Mouse (Mus musculus) limb, embryonic 10.5 days (tissue): Measurements from ENCODE around the gene Ankrd11. TPM values are rescaled to one million over a fixed set of nuclear protein-coding genes. Genes with fewer than 3 reads are reported as not detected.

Source experiments
- DNase-seq: peaks from one replicate; pipeline ENCODE4 v3.0.0-alpha.2; 2017; ENCODE audit warnings: low spot score
- H3K27ac ChIP-seq: fragments of 300-500 bp; sonication (generic); 2 replicates; pipeline ENCODE4 v1.5.1; 2016; ENCODE audit warnings: mild to moderate bottlenecking
- H3K27me3 ChIP-seq: fragments of 300-500 bp; sonication (generic); 2 replicates; pipeline ENCODE4 v1.6.1; 2016; ENCODE audit warnings: low read depth, mild to moderate bottlenecking; ENCODE audit not compliant: poor library complexity, severe bottlenecking
- H3K36me3 ChIP-seq: fragments of 300-500 bp; sonication (generic); 2 replicates; pipeline ENCODE4 v1.6.1; 2016; ENCODE audit warnings: mild to moderate bottlenecking, moderate library complexity
- H3K4me1 ChIP-seq: fragments of 300-500 bp; sonication (generic); 2 replicates; pipeline ENCODE4 v1.6.1; 2016
- H3K4me3 ChIP-seq: fragments of 300-500 bp; sonication (generic); 2 replicates; pipeline ENCODE4 v1.5.1; 2016; ENCODE audit warnings: mild to moderate bottlenecking, moderate library complexity
- H3K9me3 ChIP-seq: fragments of 300-500 bp; sonication (generic); replicated peaks from 2 replicates; pipeline ENCODE4 v1.6.1; 2016; ENCODE audit warnings: mild to moderate bottlenecking
- WGBS: fragments of 180-500 bp; shearing (Covaris S2); methylation state at CpG from one replicate; pipeline ENCODE4 v1.1.7; 2016; 5-methylcytosine and 5-hydroxymethylcytosine counted together
- polyA plus RNA-seq: library from polyadenylated mRNA; unstranded; fragments of >200 nt; fragmentation: Nextera tagmentation; extraction: Ambion mirVana; gene quantifications from 2 replicates; pipeline ENCODE4 v1.2.1, GENCODE M21; 2016

The Ankrd11 gene
- polyA plus RNA-seq, 1 experiment from 2014 or later, result 54.8 TPM

DNA sequence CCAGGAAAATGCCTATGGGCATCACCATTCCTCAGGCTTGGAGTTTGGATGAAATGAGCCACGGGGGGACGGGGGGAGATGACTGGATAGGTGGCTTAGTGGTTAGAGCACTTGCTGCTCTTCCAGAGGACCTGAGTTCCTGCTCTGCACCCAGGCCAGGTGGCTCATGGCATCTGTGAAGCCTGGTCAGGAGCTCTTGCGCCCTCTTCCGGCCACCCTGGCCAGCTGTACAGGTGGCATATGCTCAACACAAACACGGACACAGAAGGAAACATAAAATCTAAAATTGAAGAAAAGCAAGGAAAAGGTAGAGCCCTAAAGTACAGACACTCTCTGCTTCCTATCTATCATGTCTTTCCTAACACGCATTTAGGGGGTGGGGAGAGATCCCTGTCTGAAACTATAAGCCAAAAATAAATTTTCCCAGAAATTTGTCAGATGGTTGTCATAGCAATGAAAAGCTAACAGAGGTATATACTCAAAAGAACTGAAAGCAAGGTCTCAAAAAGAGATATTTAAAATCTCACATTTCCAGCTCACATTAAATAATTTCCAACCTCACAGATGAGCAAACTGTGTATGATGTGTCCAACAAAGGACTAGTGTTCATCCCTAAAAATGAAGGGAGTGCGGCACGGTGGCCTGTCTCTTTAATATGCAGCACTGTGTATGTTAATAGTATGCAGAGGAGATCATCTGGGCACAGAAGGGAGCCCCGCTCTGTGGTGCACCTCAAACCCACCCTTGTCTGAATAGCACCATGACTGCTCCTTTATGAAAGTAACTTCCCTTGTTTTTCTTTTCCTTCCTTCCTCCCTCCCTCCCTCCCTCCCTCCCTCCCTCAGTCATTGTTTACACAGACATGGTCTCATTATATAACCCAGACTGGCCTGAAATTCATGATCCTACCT is 99.0 kb downstream of the Ankrd11 start:
- 89% methylated on average over 9 of the region's 9 CpGs for WGBS
- DNase-seq, result no peak
- Histone ChIP-seq H3K9me3 (no peaks in the 10 kb centered on the region), H3K4me1 (peaks cover 22% of the 10 kb centered on the region), H3K27ac (no peak overlapping the region), H3K4me3 (no peak overlapping the region), H3K27me3 (no peaks in the 10 kb centered on the region), H3K36me3 (0 out of 2 replicates have a peak, but pooled peaks cover 3% of the 10 kb centered on the region)

DNA sequence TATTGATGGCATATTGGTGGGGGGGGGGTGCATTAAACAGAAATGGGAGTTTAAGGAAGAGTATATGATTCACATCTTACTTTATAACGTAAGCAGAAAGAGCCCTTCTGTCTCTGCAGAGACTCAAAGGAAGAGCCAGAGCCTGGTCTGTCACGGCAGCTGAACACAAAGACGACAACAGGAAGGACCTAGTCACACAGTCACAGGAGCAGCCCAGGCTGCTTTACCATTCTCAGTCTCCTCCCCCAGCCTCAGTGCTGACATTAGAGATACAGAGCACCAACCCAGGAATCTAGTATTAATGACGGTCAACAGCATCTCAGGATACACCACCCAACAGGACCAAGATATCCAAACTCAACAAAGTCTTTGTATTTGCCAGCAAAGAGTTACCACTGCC is 103.5 kb downstream of the Ankrd11 start:
- 66% methylated on average over 4 of the region's 4 CpGs for WGBS

DNA sequence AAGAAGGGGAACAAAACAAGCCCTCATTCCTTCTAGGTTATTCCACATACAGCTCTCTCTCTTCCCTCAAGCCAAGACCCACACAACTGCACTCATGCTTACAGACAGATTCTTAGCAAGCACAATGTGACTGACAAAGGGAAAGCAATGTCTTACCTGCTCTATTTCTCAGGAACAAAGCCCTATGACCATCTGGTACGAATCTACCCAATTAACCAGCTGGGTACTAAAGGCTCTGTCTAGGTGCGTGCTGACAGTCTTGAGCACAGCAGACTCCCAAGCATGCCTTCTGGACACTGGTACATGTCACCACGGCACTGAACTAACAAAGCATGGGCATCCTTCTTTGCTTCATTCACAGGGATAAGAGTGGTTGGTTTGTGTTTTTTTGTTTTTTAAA is 103.9 kb downstream of the Ankrd11 start:
- H3K36me3 ChIP-seq, result 0 out of 2 replicates have a peak, but pooled peaks cover 3% of the 10 kb centered on the region
- WGBS, result 64% methylated on average over 3 of the region's 3 CpGs
- no peaks in the 10 kb centered on the region for H3K27me3 ChIP-seq
- peaks cover 24% of the 10 kb centered on the region for H3K4me1 ChIP-seq
- no peak for DNase-seq
- H3K27ac ChIP-seq, result peak overlapping the region; percentile 54; the same call in 1 of the 2 replicates
- H3K4me3 ChIP-seq, result no peak overlapping the region
- H3K9me3 ChIP-seq, result no peaks in the 10 kb centered on the region

More for the DNA sequence above, 103.5 kb downstream of the Ankrd11 start:
- H3K4me1 ChIP-seq, result peaks cover 24% of the 10 kb centered on the region
- no peak for DNase-seq
- H3K4me3 ChIP-seq, result no peak overlapping the region
- H3K9me3 ChIP-seq, result no peaks in the 10 kb centered on the region
- H3K27ac ChIP-seq, result no peak overlapping the region
- H3K27me3 ChIP-seq, result no peaks in the 10 kb centered on the region
- 0 out of 2 replicates have a peak, but pooled peaks cover 3% of the 10 kb centered on the region for H3K36me3 ChIP-seq

GRCm38 (mm10) chr8:122937545-122938053 is 104.5 kb downstream of the Ankrd11 start:
- no peak for DNase-seq
- Histone ChIP-seq H3K27me3 (no peaks in the 10 kb centered on the region), H3K27ac (peak overlapping the region; percentile 54; the same call in 1 of the 2 replicates), H3K4me1 (peaks cover 24% of the 10 kb centered on the region), H3K36me3 (0 out of 2 replicates have a peak, but pooled peaks cover 3% of the 10 kb centered on the region), H3K9me3 (no peaks in the 10 kb centered on the region), H3K4me3 (no peak overlapping the region)
- 95% methylated on average over 2 of the region's 2 CpGs for WGBS

DNA sequence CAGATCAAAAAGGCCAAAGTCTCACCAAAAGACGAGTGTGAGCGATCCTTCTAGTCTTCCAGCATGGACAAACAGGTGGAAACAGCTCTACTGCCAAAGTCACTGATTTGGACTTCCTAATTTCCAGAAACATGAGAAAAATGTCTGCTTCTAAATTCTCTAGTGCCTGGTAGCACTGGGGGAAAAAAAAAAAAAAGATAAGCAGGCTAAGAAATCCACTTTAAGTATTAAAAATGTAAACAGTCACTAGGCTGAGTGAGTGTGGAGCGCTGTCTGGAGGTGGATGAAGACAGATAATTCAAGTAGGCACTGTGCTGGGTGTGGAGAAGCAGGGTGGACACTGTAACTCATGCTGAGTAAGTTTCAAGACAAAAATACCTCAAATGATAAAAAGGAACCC is 106.2 kb downstream of the Ankrd11 start:
- 88% methylated on average over 3 of the region's 3 CpGs for WGBS
- H3K4me1 ChIP-seq, result peaks cover 27% of the 10 kb centered on the region
- H3K36me3 ChIP-seq, result 0 out of 2 replicates have a peak, but pooled peaks cover 1% of the 10 kb centered on the region
- no peak overlapping the region for H3K27ac ChIP-seq
- no peak for DNase-seq
- no peaks in the 10 kb centered on the region for H3K27me3 ChIP-seq
- no peaks in the 10 kb centered on the region for H3K9me3 ChIP-seq
- H3K4me3 ChIP-seq, result no peak overlapping the region

DNA sequence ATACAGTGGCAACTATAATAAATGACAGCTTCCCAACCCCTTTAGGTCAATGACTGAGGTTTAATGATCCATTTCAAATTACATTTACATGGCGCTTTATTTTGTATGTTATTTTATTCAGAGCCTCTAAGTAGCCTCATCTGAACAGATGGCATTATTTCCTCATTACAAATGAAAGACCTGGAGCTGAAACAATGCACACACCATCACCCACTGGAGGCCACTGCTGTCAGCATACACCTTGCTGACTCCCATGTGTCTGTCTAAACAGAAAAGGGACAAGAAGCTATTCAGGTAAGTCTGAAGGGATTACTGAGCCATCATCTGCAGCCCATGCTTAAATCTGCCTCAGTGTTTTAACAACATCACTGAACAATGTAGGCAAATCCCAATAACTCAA is 107.0 kb downstream of the Ankrd11 start:
- Histone ChIP-seq H3K4me3 (no peak overlapping the region), H3K36me3 (no peaks in the 10 kb centered on the region), H3K9me3 (no peaks in the 10 kb centered on the region), H3K27me3 (no peaks in the 10 kb centered on the region), H3K4me1 (peaks cover 27% of the 10 kb centered on the region), H3K27ac (no peak overlapping the region)
- 89% methylated on average over 1 of the region's 1 CpGs for WGBS
- DNase-seq, result no peak

DNA sequence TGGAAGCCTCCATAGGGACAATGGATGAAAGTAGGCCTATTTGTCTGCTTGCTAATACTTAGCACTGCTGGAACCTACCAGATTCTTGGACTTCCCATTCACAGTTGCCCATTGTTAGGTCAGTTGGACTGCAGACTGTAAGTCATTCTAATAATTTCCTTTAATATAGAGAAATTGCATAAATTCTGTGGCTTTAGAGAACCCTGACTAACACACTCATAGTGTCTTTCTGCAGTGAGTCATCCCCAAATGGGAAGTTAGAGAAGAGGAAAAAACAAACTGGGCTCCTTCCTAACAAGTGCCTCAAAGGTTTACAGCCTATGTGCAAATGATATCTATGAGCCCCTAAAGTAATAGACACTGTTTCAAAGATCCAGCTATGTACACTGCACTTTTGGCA is 108.1 kb downstream of the Ankrd11 start:
- H3K9me3 ChIP-seq, result no peaks in the 10 kb centered on the region
- H3K4me1 ChIP-seq, result peaks cover 20% of the 10 kb centered on the region

GRCm38 (mm10) chr8:122932561-122932959 is 109.5 kb downstream of the Ankrd11 start:
- Histone ChIP-seq H3K4me1 (peaks cover 6% of the 10 kb centered on the region; the same call in 1 of the 2 replicates), H3K27me3 (no peaks in the 10 kb centered on the region), H3K9me3 (no peaks in the 10 kb centered on the region), H3K27ac (no peak overlapping the region), H3K4me3 (no peak overlapping the region), H3K36me3 (0 out of 2 replicates have a peak, but pooled peaks cover 3% of the 10 kb centered on the region)
- DNase-seq, result no peak
- 92% methylated on average over 2 of the region's 2 CpGs for WGBS

More for the DNA sequence above, 108.1 kb downstream of the Ankrd11 start:
- no peak for DNase-seq
- H3K27ac ChIP-seq, result no peak overlapping the region
- no peaks in the 10 kb centered on the region for H3K27me3 ChIP-seq
- H3K36me3 ChIP-seq, result no peaks in the 10 kb centered on the region
- no peak overlapping the region for H3K4me3 ChIP-seq

DNA sequence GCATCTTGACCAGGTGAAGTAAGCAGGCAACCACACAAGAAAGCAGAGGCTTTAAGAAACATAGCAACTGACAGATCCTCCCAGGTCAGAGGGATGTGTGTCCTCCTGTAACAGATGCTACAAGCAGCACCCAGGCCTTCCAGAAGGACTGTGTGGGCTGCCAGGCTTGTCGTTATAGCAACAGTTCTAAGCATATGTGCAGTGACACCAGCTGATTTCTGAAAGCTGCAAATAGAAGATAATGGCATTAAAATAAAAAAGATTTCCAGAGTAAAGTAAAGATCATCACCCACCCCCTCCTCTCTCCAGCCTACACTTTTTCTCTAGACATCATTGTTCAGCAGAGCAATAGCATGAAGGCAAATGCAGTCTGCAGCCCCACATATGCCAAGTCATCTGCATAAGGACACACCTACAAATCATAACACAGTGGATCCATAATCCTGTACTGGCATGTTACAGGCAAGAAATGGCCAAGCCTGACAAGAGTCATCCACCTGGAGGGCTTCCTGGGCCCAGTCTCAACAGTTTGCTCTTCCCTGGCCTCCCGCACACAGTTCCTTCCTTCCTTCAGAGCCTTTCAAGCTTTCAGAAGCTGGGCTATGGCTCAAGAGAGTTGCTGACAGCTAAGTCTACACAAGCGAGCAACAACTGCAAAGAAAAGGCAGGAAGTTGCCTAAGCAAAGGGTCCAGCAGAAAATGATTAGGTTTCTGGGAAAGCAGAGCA is 110.1 kb downstream of the Ankrd11 start:
- Histone ChIP-seq H3K9me3 (no peaks in the 10 kb centered on the region), H3K4me3 (no peak overlapping the region), H3K27ac (no peak overlapping the region), H3K27me3 (no peaks in the 10 kb centered on the region), H3K4me1 (peaks cover 3% of the 10 kb centered on the region; the same call in 1 of the 2 replicates), H3K36me3 (peaks cover 9% of the 10 kb centered on the region; the same call in 1 of the 2 replicates)
- WGBS, result 85% methylated on average over 3 of the region's 3 CpGs
- no peak for DNase-seq

GRCm38 (mm10) chr8:122928631-122929224 is 113.3 kb downstream of the Ankrd11 start:
- WGBS, result 93% methylated on average over 7 of the region's 7 CpGs
- no peak overlapping the region for H3K4me3 ChIP-seq
- H3K27ac ChIP-seq, result no peak overlapping the region
- peaks cover 12% of the 10 kb centered on the region; the same call in 1 of the 2 replicates for H3K36me3 ChIP-seq
- no peak for DNase-seq
- H3K4me1 ChIP-seq, result peaks cover 9% of the 10 kb centered on the region
- no peaks in the 10 kb centered on the region for H3K9me3 ChIP-seq
- H3K27me3 ChIP-seq, result no peaks in the 10 kb centered on the region

DNA sequence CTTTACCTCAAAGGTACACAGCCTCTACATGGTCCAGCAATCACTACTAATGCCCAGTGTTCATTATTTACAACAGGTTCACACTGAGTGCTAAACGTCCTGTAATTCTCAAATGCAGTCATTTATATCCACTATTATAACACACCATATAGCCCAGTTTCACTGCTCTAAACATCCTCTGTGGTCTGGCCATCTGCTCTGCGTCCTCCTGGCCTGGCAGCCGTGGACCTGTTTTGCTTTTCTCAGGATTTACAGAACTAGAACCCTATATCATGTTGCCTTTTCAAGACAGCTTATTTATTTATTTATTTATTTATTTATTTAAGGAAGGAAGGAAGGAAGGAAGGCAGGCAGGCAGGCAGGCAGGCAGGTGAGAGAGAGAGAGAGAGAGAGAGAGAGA is 114.2 kb downstream of the Ankrd11 start:
- peaks cover 12% of the 10 kb centered on the region; the same call in 1 of the 2 replicates for H3K36me3 ChIP-seq
- no peaks in the 10 kb centered on the region for H3K9me3 ChIP-seq
- H3K27me3 ChIP-seq, result no peaks in the 10 kb centered on the region
- DNase-seq, result no peak
- WGBS, result 82% methylated on average over 3 of the region's 3 CpGs
- H3K4me1 ChIP-seq, result peaks cover 18% of the 10 kb centered on the region
- no peak overlapping the region for H3K4me3 ChIP-seq
- no peak overlapping the region for H3K27ac ChIP-seq

GRCm38 (mm10) chr8:122926782-122927181 is 115.3 kb downstream of the Ankrd11 start:
- no peak overlapping the region for H3K4me3 ChIP-seq
- peaks cover 19% of the 10 kb centered on the region for H3K4me1 ChIP-seq
- no peaks in the 10 kb centered on the region for H3K9me3 ChIP-seq
- 83% methylated on average over 7 of the region's 7 CpGs for WGBS
- peaks cover 12% of the 10 kb centered on the region; the same call in 1 of the 2 replicates for H3K36me3 ChIP-seq
- peak; percentile 26 for DNase-seq
- no peak overlapping the region for H3K27ac ChIP-seq
- no peaks in the 10 kb centered on the region for H3K27me3 ChIP-seq
